Mouse (Mus musculus) kidney, postnatal 10 days (tissue): ENCODE measurements around the gene Tbc1d22a.

Source experiments
- DNase-seq: peaks from one replicate; pipeline ENCODE4 v3.0.0; 2021; ENCODE audit warnings: mixed read lengths

Tbc1d22a gene

GRCm38 (mm10) chr15:86213753-86214548, at the start of gene Tbc1d22a:
TSS of gene Tbc1d22a (plus strand) at chr15:86214459.
- peak; percentile 96 for DNase-seq

GRCm38 (mm10) chr15:86164718-86165345, 49.4 kb upstream of the Tbc1d22a start:
- peak; percentile 6 for DNase-seq

- peak; percentile 7 for DNase-seq
Observed at GRCm38 (mm10) chr15:86165811-86166590, 48.3 kb upstream of the Tbc1d22a start.

- no peak for DNase-seq
Observed at GRCm38 (mm10) chr15:86167032-86167655, 47.1 kb upstream of the Tbc1d22a start.

GRCm38 (mm10) chr15:86167787-86168504, 46.3 kb upstream of the Tbc1d22a start:
- DNase-seq, result no peak

GRCm38 (mm10) chr15:86168505-86168867, 45.8 kb upstream of the Tbc1d22a start:
- peak; percentile 55 for DNase-seq

GRCm38 (mm10) chr15:86168941-86169816, 45.1 kb upstream of the Tbc1d22a start:
- DNase-seq, result no peak

GRCm38 (mm10) chr15:86169817-86170110, 44.5 kb upstream of the Tbc1d22a start:
- peak; percentile 60 for DNase-seq

GRCm38 (mm10) chr15:86171316-86171715, 42.9 kb upstream of the Tbc1d22a start:
- no peak for DNase-seq

- DNase-seq, result no peak
Observed at GRCm38 (mm10) chr15:86172124-86172523, 42.1 kb upstream of the Tbc1d22a start.

GRCm38 (mm10) chr15:86172526-86172925, 41.7 kb upstream of the Tbc1d22a start:
- no peak for DNase-seq

- peak; percentile 74 for DNase-seq
Observed at GRCm38 (mm10) chr15:86173136-86173985, 40.9 kb upstream of the Tbc1d22a start.

- DNase-seq, result no peak
Observed at GRCm38 (mm10) chr15:86175253-86176050, 38.8 kb upstream of the Tbc1d22a start.

GRCm38 (mm10) chr15:86176166-86176565, 38.1 kb upstream of the Tbc1d22a start:
- no peak for DNase-seq

- peak; percentile 7 for DNase-seq
Observed at GRCm38 (mm10) chr15:86176771-86177702, 37.2 kb upstream of the Tbc1d22a start.

GRCm38 (mm10) chr15:86177703-86178251, 36.5 kb upstream of the Tbc1d22a start:
- peak; percentile 10 for DNase-seq

- peak; percentile 7 for DNase-seq
Observed at GRCm38 (mm10) chr15:86178594-86178993, 35.7 kb upstream of the Tbc1d22a start.

GRCm38 (mm10) chr15:86180427-86180826, 33.8 kb upstream of the Tbc1d22a start:
- DNase-seq, result no peak
